Mouse (Mus musculus) stomach, postnatal 0 days (tissue): ENCODE data around the gene Psmb6. TPM values are rescaled to one million over a fixed set of nuclear protein-coding genes. Genes with fewer than 3 reads are reported as not detected.

Experiments used
- ATAC-seq: fragments of 200-750 bp; cut with Nextera tagmentation; 2 replicates; pipeline ENCODE4 v1.8.0; 2017; ENCODE audit not compliant: low FRiP score, low TSS enrichment
- DNase-seq: peaks from one replicate; pipeline ENCODE4 v3.0.0-alpha.2; 2016; ENCODE audit warnings: low spot score
- H3K27ac ChIP-seq: fragments of 300-500 bp; sonication (generic); replicated peaks from 2 replicates; pipeline ENCODE4 v1.5.1; 2014; ENCODE audit warnings: mild to moderate bottlenecking, control low read depth
- H3K27me3 ChIP-seq: fragments of 300-500 bp; sonication (generic); 2 replicates; pipeline ENCODE4 v1.6.1; 2014; ENCODE audit warnings: low read length; ENCODE audit not compliant: control insufficient read depth, insufficient read depth
- H3K36me3 ChIP-seq: fragments of 300-500 bp; sonication (generic); 2 replicates; pipeline ENCODE4 v1.6.1; 2014; ENCODE audit warnings: low read length, mixed read lengths; ENCODE audit not compliant: control insufficient read depth, insufficient read depth
- H3K4me1 ChIP-seq: fragments of 300-500 bp; sonication (generic); replicated peaks from 2 replicates; pipeline ENCODE4 v1.6.1; 2014; ENCODE audit warnings: antibody characterized with exemption; ENCODE audit not compliant: control insufficient read depth, insufficient read depth
- H3K4me2 ChIP-seq: fragments of 300-500 bp; sonication (generic); replicated peaks from 2 replicates; pipeline ENCODE4 v1.6.1; 2014; ENCODE audit warnings: low read depth, mild to moderate bottlenecking, control low read depth, moderate library complexity
- H3K4me3 ChIP-seq: fragments of 300-500 bp; sonication (generic); 2 replicates; pipeline ENCODE4 v1.5.1; 2014; ENCODE audit warnings: low read depth, low read length, control low read depth
- H3K9ac ChIP-seq: fragments of 300-500 bp; sonication (generic); 2 replicates; pipeline ENCODE4 v1.6.1; 2014; ENCODE audit warnings: mild to moderate bottlenecking, low read length, control low read depth, mixed read lengths
- H3K9me3 ChIP-seq: fragments of 300-500 bp; sonication (generic); 2 replicates; pipeline ENCODE4 v1.6.1; 2016; ENCODE audit warnings: low read length; ENCODE audit not compliant: control insufficient read depth
- CTCF ChIP-seq: IDR thresholded peaks from 2 replicates; pipeline ENCODE4 v1.5.1; 2016; ENCODE audit warnings: antibody characterized with exemption, low read depth, mild to moderate bottlenecking, moderate library complexity
- EP300 ChIP-seq: optimal IDR thresholded peaks from 2 replicates; pipeline ENCODE3; 2016; ENCODE audit warnings: antibody characterized with exemption
- WGBS: fragments of 180-500 bp; shearing (Covaris S2); extraction: QIAGEN DNeasy Blood & Tissue Kit; methylation state at CpG from one replicate; pipeline ENCODE4 v1.1.7; 2014; 5-methylcytosine and 5-hydroxymethylcytosine counted together
- polyA plus RNA-seq: library from polyadenylated mRNA; unstranded; fragments of >200 nt; fragmentation: Nextera tagmentation; extraction: Ambion mirVana; gene quantifications from 2 replicates; pipeline ENCODE4 v1.2.1, GENCODE M21; 2015

Gene Psmb6
- polyA plus RNA-seq, 1 experiment from 2014 or later = 537 TPM

DNA sequence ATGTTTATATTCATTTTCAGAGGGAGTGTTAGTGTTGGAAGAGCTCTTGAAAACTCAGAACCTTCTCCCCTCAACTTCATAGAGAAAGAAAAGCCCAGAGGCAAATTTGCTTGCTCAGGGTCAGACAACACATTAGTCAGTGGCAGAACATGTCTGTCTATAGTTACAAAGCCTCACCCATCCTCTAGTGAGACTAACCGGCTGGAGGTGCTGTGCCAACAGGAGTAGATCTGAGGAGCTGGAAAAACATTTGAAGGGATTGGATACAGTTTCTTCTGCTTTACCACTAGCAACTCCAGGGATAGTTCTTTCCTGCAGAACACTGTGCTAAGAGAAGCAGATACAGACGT, 36.7 kb downstream of the Psmb6 start:
- Histone ChIP-seq H3K4me1 (0 out of 2 replicates have a peak, but pooled peaks cover 3% of the 10 kb centered on the region), H3K4me2 (peak overlapping the region; percentile 95), H3K9me3 (no peaks in the 10 kb centered on the region), H3K36me3 (no peaks in the 10 kb centered on the region; the same call in 1 of the 2 replicates), H3K9ac (no peak overlapping the region; the same call in 1 of the 2 replicates), H3K27ac (peak overlapping the region; percentile 90), H3K27me3 (no peaks in the 10 kb centered on the region), H3K4me3 (peak overlapping the region; percentile 85)
- DNase-seq (no peak), ATAC-seq (peak; percentile 41; the same call in 1 of the 2 replicates)
- TF ChIP-seq EP300 (no peak), CTCF (peak; percentile 54)
- WGBS = 0% methylated on average over 2 of the region's 2 CpGs

- peak within 1 kb of the TSS; percentile 95 for H3K4me2 ChIP-seq
- H3K27ac ChIP-seq = peak within 1 kb of the TSS; percentile 90
- peak within 1 kb of the TSS; percentile 85 for H3K4me3 ChIP-seq
- H3K9me3 ChIP-seq = no peaks in the 10 kb centered on the region
- ATAC-seq = peak; percentile 85
- 0 out of 2 replicates have a peak, but pooled peaks cover 3% of the 10 kb centered on the region for H3K4me1 ChIP-seq
- under 1% methylated on average over 52 of the region's 57 CpGs for WGBS
- H3K9ac ChIP-seq = peak within 1 kb of the TSS; percentile 85
- H3K36me3 ChIP-seq = no peaks in the 10 kb centered on the region; the same call in 1 of the 2 replicates
- DNase-seq = peak; percentile 91
- no peaks in the 10 kb centered on the region for H3K27me3 ChIP-seq
- TF ChIP-seq EP300 (no peak), CTCF (no peak)
Observed at GRCm38 (mm10) chr11:70562287-70562994, 37.3 kb downstream of the Psmb6 start, which contains the start of gene Mink1. Gene Mink1 (plus strand): TSS chr11:70562881.

DNA sequence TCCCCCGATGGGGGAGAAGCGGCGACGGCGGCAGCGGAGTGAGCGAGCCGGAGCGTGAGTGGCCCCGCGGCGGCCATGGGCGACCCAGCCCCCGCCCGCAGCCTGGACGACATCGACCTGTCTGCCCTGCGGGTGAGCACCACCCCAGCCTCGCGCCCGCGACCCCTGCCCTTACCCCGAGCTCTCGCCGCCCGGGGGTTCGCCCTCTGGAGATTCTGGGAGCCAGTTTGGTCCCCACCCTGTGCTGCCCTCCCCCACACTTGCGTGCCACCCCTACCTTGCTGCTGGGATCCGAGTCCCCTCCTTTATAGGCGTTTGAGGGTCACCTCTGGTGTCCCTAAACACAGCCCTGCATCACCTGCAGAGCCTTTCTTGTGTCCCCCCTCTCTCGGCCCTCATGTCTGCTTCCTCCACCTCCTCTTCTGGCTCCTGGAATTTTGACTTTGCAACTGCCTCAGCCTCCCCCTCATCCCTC, 37.9 kb downstream of the Psmb6 start:
- Histone ChIP-seq H3K4me2 (peak overlapping the region; percentile 95), H3K27ac (peak overlapping the region; percentile 90), H3K9ac (peak overlapping the region; percentile 85), H3K36me3 (no peaks in the 10 kb centered on the region), H3K27me3 (no peaks in the 10 kb centered on the region), H3K4me1 (0 out of 2 replicates have a peak, but pooled peaks cover 3% of the 10 kb centered on the region), H3K4me3 (peak overlapping the region; percentile 85), H3K9me3 (no peaks in the 10 kb centered on the region)
- peak; percentile 34 for DNase-seq
- 0% methylated on average over 14 of the region's 31 CpGs for WGBS
- peak; percentile 8; the same call in 1 of the 2 replicates for ATAC-seq
- TF ChIP-seq CTCF (no peak), EP300 (no peak)

- peak; percentile 62 for DNase-seq
- Histone ChIP-seq H3K4me3 (peak overlapping the region; percentile 85), H3K4me2 (peak overlapping the region; percentile 95), H3K27ac (peak overlapping the region; percentile 90), H3K36me3 (no peaks in the 10 kb centered on the region), H3K9me3 (no peaks in the 10 kb centered on the region), H3K9ac (peak overlapping the region; percentile 85), H3K27me3 (no peaks in the 10 kb centered on the region), H3K4me1 (0 out of 2 replicates have a peak, but pooled peaks cover 3% of the 10 kb centered on the region)
- ATAC-seq = peak; percentile 25; the same call in 1 of the 2 replicates
- no peak for TF ChIP-seq CTCF
- TF ChIP-seq EP300 = no peak
- WGBS = under 1% methylated on average over 25 of the region's 25 CpGs
Observed at GRCm38 (mm10) chr11:70563470-70564275, 38.5 kb downstream of the Psmb6 start.

- Histone ChIP-seq H3K9ac (0 out of 2 replicates have a peak overlapping the region, but pooled peaks have one; percentile 23), H3K36me3 (no peaks in the 10 kb centered on the region), H3K9me3 (no peaks in the 10 kb centered on the region), H3K27me3 (no peaks in the 10 kb centered on the region), H3K4me3 (peak overlapping the region; percentile 85), H3K4me2 (peak overlapping the region; percentile 95), H3K4me1 (0 out of 2 replicates have a peak, but pooled peaks cover 3% of the 10 kb centered on the region), H3K27ac (peak overlapping the region; percentile 90)
- TF ChIP-seq EP300 = no peak
- TF ChIP-seq CTCF = no peak
- DNase-seq (no peak), ATAC-seq (no peak)
- WGBS = 17% methylated on average over 4 of the region's 4 CpGs
Observed at GRCm38 (mm10) chr11:70564276-70564873, 39.2 kb downstream of the Psmb6 start.
